Mouse (Mus musculus) kidney, adult 9 months (tissue): ENCODE measurements around the gene L3mbtl4.
"Not testable (repeated sequence)": the region's sequence is repeated elsewhere in the genome, so short reads cannot be mapped to it uniquely, and the experiment has no call there.

Experiments
- DNase-seq: peaks from one replicate; pipeline ENCODE4 v3.0.0; 2022

The L3mbtl4 gene

GRCm38 (mm10) chr17:68405993-68406392, 132.4 kb downstream of the L3mbtl4 start:
- DNase-seq = no peak

GRCm38 (mm10) chr17:68407121-68407520, 133.5 kb downstream of the L3mbtl4 start:
- DNase-seq = not testable (repeated sequence)

- no peak for DNase-seq
Measured at GRCm38 (mm10) chr17:68422663-68423498, 149.3 kb downstream of the L3mbtl4 start.

- DNase-seq = no peak
Measured at GRCm38 (mm10) chr17:68433576-68433975, 160.0 kb downstream of the L3mbtl4 start.

GRCm38 (mm10) chr17:68450921-68451320, 177.3 kb downstream of the L3mbtl4 start:
- peak; percentile 2 for DNase-seq

GRCm38 (mm10) chr17:68461471-68461870, 187.9 kb downstream of the L3mbtl4 start:
- DNase-seq = no peak

GRCm38 (mm10) chr17:68467311-68467710, 193.7 kb downstream of the L3mbtl4 start:
- DNase-seq = no peak

GRCm38 (mm10) chr17:68490065-68490691, 216.6 kb downstream of the L3mbtl4 start:
- DNase-seq = no peak

GRCm38 (mm10) chr17:68492231-68492630, 218.6 kb downstream of the L3mbtl4 start:
- DNase-seq = no peak

GRCm38 (mm10) chr17:68502998-68503397, 229.4 kb downstream of the L3mbtl4 start:
- DNase-seq = not testable (repeated sequence)

- no peak for DNase-seq
Measured at GRCm38 (mm10) chr17:68559698-68560097, 286.1 kb downstream of the L3mbtl4 start.

- DNase-seq = no peak
Measured at GRCm38 (mm10) chr17:68560264-68560663, 286.7 kb downstream of the L3mbtl4 start.

- no peak for DNase-seq
Measured at GRCm38 (mm10) chr17:68571806-68572205, 298.2 kb downstream of the L3mbtl4 start.

- peak; percentile 57 for DNase-seq
Measured at GRCm38 (mm10) chr17:68585195-68585594, 311.6 kb downstream of the L3mbtl4 start.

GRCm38 (mm10) chr17:68591619-68592018, 318.0 kb downstream of the L3mbtl4 start:
- no peak for DNase-seq

GRCm38 (mm10) chr17:68602744-68603143, 329.1 kb downstream of the L3mbtl4 start:
- DNase-seq = no peak

GRCm38 (mm10) chr17:68607691-68608090, 334.1 kb downstream of the L3mbtl4 start:
- no peak for DNase-seq

- no peak for DNase-seq
Measured at GRCm38 (mm10) chr17:68611247-68611646, 337.6 kb downstream of the L3mbtl4 start.

- DNase-seq = no peak
Measured at GRCm38 (mm10) chr17:68625281-68625680, 351.7 kb downstream of the L3mbtl4 start.

- DNase-seq = no peak
Measured at GRCm38 (mm10) chr17:68629631-68630426, 356.2 kb downstream of the L3mbtl4 start.

- DNase-seq = no peak
Measured at GRCm38 (mm10) chr17:68631396-68631795, 357.8 kb downstream of the L3mbtl4 start.

- no peak for DNase-seq
Measured at GRCm38 (mm10) chr17:68640187-68640586, 366.6 kb downstream of the L3mbtl4 start.

- DNase-seq = no peak
Measured at GRCm38 (mm10) chr17:68642521-68643088, 369.0 kb downstream of the L3mbtl4 start.
